Mouse (Mus musculus) embryonic facial prominence, embryonic 14.5 days (tissue): ENCODE measurements around the gene Ablim1. TPM values are rescaled to one million over a fixed set of nuclear protein-coding genes. Genes with fewer than 3 reads are reported as not detected.

ENCODE experiments used
- ATAC-seq: fragments of 200-750 bp; cut with Nextera tagmentation; 2 replicates; pipeline ENCODE4 v1.8.0; 2017; ENCODE audit warnings: low read depth, moderate number of reproducible peaks, moderate TSS enrichment
- DNase-seq: peaks from one replicate; pipeline ENCODE4 v3.0.0-alpha.2; 2015; ENCODE audit warnings: low spot score
- H3K27ac ChIP-seq: fragments of 300-500 bp; sonication (generic); replicated peaks from 2 replicates; pipeline ENCODE4 v1.5.1; 2014; ENCODE audit warnings: low read depth, mild to moderate bottlenecking, low read length, moderate library complexity
- H3K27me3 ChIP-seq: fragments of 300-500 bp; sonication (generic); replicated peaks from 2 replicates; pipeline ENCODE4 v1.6.1; 2014; ENCODE audit warnings: low read length; ENCODE audit not compliant: control insufficient read depth, insufficient read depth
- H3K36me3 ChIP-seq: fragments of 300-500 bp; sonication (generic); 2 replicates; pipeline ENCODE4 v1.6.1; 2014; ENCODE audit warnings: low read length, mixed read lengths; ENCODE audit not compliant: control insufficient read depth, insufficient read depth
- H3K4me1 ChIP-seq: fragments of 300-500 bp; sonication (generic); 2 replicates; pipeline ENCODE4 v1.6.1; 2014; ENCODE audit warnings: antibody characterized with exemption, low read length; ENCODE audit not compliant: control insufficient read depth, insufficient read depth
- H3K4me2 ChIP-seq: fragments of 300-500 bp; sonication (generic); 2 replicates; pipeline ENCODE4 v1.6.1; 2014; ENCODE audit warnings: low read depth, mild to moderate bottlenecking, low read length, moderate library complexity, mixed read lengths
- H3K4me3 ChIP-seq: fragments of 300-500 bp; sonication (generic); 2 replicates; pipeline ENCODE4 v1.5.1; 2014; ENCODE audit warnings: low read depth, mild to moderate bottlenecking, low read length
- H3K9ac ChIP-seq: fragments of 300-500 bp; sonication (generic); 2 replicates; pipeline ENCODE4 v1.6.1; 2014; ENCODE audit warnings: low read depth, mild to moderate bottlenecking, low read length, moderate library complexity, mixed read lengths
- H3K9me3 ChIP-seq: fragments of 300-500 bp; sonication (generic); 2 replicates; pipeline ENCODE4 v1.6.1; 2016; ENCODE audit warnings: low read length; ENCODE audit not compliant: control insufficient read depth
- WGBS: fragments of 180-500 bp; shearing (Covaris S2); extraction: QIAGEN DNeasy Blood & Tissue Kit; methylation state at CpG from one replicate; pipeline ENCODE4 v1.1.7; 2014; 5-methylcytosine and 5-hydroxymethylcytosine counted together
- polyA plus RNA-seq: library from polyadenylated mRNA; unstranded; fragments of >200 nt; fragmentation: Nextera tagmentation; extraction: Ambion mirVana; gene quantifications from 2 replicates; pipeline ENCODE4 v1.2.1, GENCODE M21; 2014

Gene Ablim1
- polyA plus RNA-seq, 1 experiment from 2014 or later: 49.3 TPM

- Histone ChIP-seq H3K4me3 (no peak overlapping the region), H3K4me1 (no peaks in the 10 kb centered on the region), H3K27ac (no peak overlapping the region), H3K9ac (no peak overlapping the region), H3K36me3 (no peaks in the 10 kb centered on the region), H3K27me3 (no peaks in the 10 kb centered on the region), H3K9me3 (no peaks in the 10 kb centered on the region), H3K4me2 (no peak overlapping the region)
- no peak for DNase-seq
- no peak for ATAC-seq
- 92% methylated on average over 3 of the region's 3 CpGs for WGBS
Observed at GRCm38 (mm10) chr19:57229161-57229560, 85.6 kb downstream of the Ablim1 start.

GRCm38 (mm10) chr19:57228576-57228975, 86.1 kb downstream of the Ablim1 start:
- 83% methylated on average over 4 of the region's 4 CpGs for WGBS
- DNase-seq (no peak), ATAC-seq (no peak)
- H3K4me3 ChIP-seq: no peak overlapping the region
- H3K9me3 ChIP-seq: no peaks in the 10 kb centered on the region
- H3K27me3 ChIP-seq: no peaks in the 10 kb centered on the region
- H3K4me1 ChIP-seq: no peaks in the 10 kb centered on the region
- no peak overlapping the region for H3K27ac ChIP-seq
- no peak overlapping the region for H3K9ac ChIP-seq
- H3K36me3 ChIP-seq: no peaks in the 10 kb centered on the region
- H3K4me2 ChIP-seq: no peak overlapping the region

GRCm38 (mm10) chr19:57224390-57224789, 90.3 kb downstream of the Ablim1 start:
- ATAC-seq (no peak), DNase-seq (no peak)
- Histone ChIP-seq H3K4me1 (peaks cover 18% of the 10 kb centered on the region), H3K4me2 (no peak overlapping the region), H3K9me3 (no peaks in the 10 kb centered on the region), H3K27me3 (no peaks in the 10 kb centered on the region), H3K4me3 (no peak overlapping the region), H3K9ac (no peak overlapping the region), H3K36me3 (no peaks in the 10 kb centered on the region), H3K27ac (no peak overlapping the region)
- WGBS: 92% methylated on average over 5 of the region's 5 CpGs

GRCm38 (mm10) chr19:57223686-57224085, 91.0 kb downstream of the Ablim1 start:
- DNase-seq (no peak), ATAC-seq (no peak)
- Histone ChIP-seq H3K4me3 (no peak overlapping the region), H3K9ac (no peak overlapping the region), H3K36me3 (no peaks in the 10 kb centered on the region), H3K4me1 (peaks cover 18% of the 10 kb centered on the region), H3K27ac (no peak overlapping the region), H3K9me3 (no peaks in the 10 kb centered on the region), H3K27me3 (no peaks in the 10 kb centered on the region), H3K4me2 (no peak overlapping the region)
- 71% methylated on average over 3 of the region's 3 CpGs for WGBS

- 91% methylated on average over 6 of the region's 6 CpGs for WGBS
- H3K4me2 ChIP-seq: no peak overlapping the region
- no peaks in the 10 kb centered on the region for H3K9me3 ChIP-seq
- H3K27ac ChIP-seq: no peak overlapping the region
- no peak overlapping the region for H3K9ac ChIP-seq
- peaks cover 18% of the 10 kb centered on the region for H3K4me1 ChIP-seq
- H3K36me3 ChIP-seq: no peaks in the 10 kb centered on the region
- H3K4me3 ChIP-seq: no peak overlapping the region
- DNase-seq (no peak), ATAC-seq (no peak)
- no peaks in the 10 kb centered on the region for H3K27me3 ChIP-seq
Observed at GRCm38 (mm10) chr19:57222657-57223056, 92.1 kb downstream of the Ablim1 start.

GRCm38 (mm10) chr19:57221684-57222235, 93.0 kb downstream of the Ablim1 start:
- H3K36me3 ChIP-seq: no peaks in the 10 kb centered on the region
- DNase-seq: no peak
- no peak for ATAC-seq
- no peak overlapping the region for H3K4me3 ChIP-seq
- peaks cover 18% of the 10 kb centered on the region for H3K4me1 ChIP-seq
- WGBS: 45% methylated on average over 7 of the region's 7 CpGs
- H3K9me3 ChIP-seq: no peaks in the 10 kb centered on the region
- no peak overlapping the region for H3K9ac ChIP-seq
- H3K27me3 ChIP-seq: no peaks in the 10 kb centered on the region
- no peak overlapping the region for H3K4me2 ChIP-seq
- no peak overlapping the region for H3K27ac ChIP-seq

GRCm38 (mm10) chr19:57219758-57220157, 95.0 kb downstream of the Ablim1 start:
- no peaks in the 10 kb centered on the region for H3K9me3 ChIP-seq
- H3K9ac ChIP-seq: no peak overlapping the region
- peaks cover 18% of the 10 kb centered on the region for H3K4me1 ChIP-seq
- H3K36me3 ChIP-seq: no peaks in the 10 kb centered on the region
- H3K27ac ChIP-seq: no peak overlapping the region
- no peak overlapping the region for H3K4me3 ChIP-seq
- 61% methylated on average over 11 of the region's 11 CpGs for WGBS
- DNase-seq (no peak), ATAC-seq (no peak)
- H3K27me3 ChIP-seq: no peaks in the 10 kb centered on the region
- no peak overlapping the region for H3K4me2 ChIP-seq

- H3K9me3 ChIP-seq: no peaks in the 10 kb centered on the region
- WGBS: 67% methylated on average over 4 of the region's 4 CpGs
- H3K4me2 ChIP-seq: no peak overlapping the region
- DNase-seq: no peak
- peaks cover 18% of the 10 kb centered on the region for H3K4me1 ChIP-seq
- no peak overlapping the region for H3K9ac ChIP-seq
- H3K27me3 ChIP-seq: no peaks in the 10 kb centered on the region
- no peak overlapping the region for H3K4me3 ChIP-seq
- no peaks in the 10 kb centered on the region for H3K36me3 ChIP-seq
- ATAC-seq: no peak
- H3K27ac ChIP-seq: no peak overlapping the region
Observed at GRCm38 (mm10) chr19:57217161-57217560, 97.6 kb downstream of the Ablim1 start.

- H3K4me3 ChIP-seq: no peak overlapping the region
- no peaks in the 10 kb centered on the region for H3K27me3 ChIP-seq
- no peak overlapping the region for H3K4me2 ChIP-seq
- H3K4me1 ChIP-seq: peaks cover 2% of the 10 kb centered on the region; the same call in 1 of the 2 replicates
- WGBS: 73% methylated on average over 8 of the region's 8 CpGs
- DNase-seq (no peak), ATAC-seq (no peak)
- H3K27ac ChIP-seq: no peak overlapping the region
- H3K36me3 ChIP-seq: no peaks in the 10 kb centered on the region
- H3K9me3 ChIP-seq: no peaks in the 10 kb centered on the region
- no peak overlapping the region for H3K9ac ChIP-seq
Observed at GRCm38 (mm10) chr19:57215527-57215926, 99.2 kb downstream of the Ablim1 start.
